Mouse (Mus musculus) urinary bladder, postnatal 4 days (tissue): ENCODE results near the gene Pygo1.

Source experiments
- DNase-seq, 2 experiments: peaks; one replicate each; pipeline ENCODE4 v3.0.0; 2021 to 2022; ENCODE audit warnings: low spot score in 2 of 2

Gene Pygo1

GRCm38 (mm10) chr9:72991420-72991819 lies 66.0 kb downstream of the Pygo1 start:
- no peak for DNase-seq

GRCm38 (mm10) chr9:72992576-72992975 lies 67.1 kb downstream of the Pygo1 start:
- no peak for DNase-seq

GRCm38 (mm10) chr9:72996167-72996566 lies 70.7 kb downstream of the Pygo1 start:
- no peak for DNase-seq

GRCm38 (mm10) chr9:72996806-72997205 lies 71.4 kb downstream of the Pygo1 start:
- no peak for DNase-seq

- no peak for DNase-seq
These were observed 75.0 kb downstream of the Pygo1 start for GRCm38 (mm10) chr9:73000487-73000886.

- DNase-seq: no peak
These were observed 76.0 kb downstream of the Pygo1 start for GRCm38 (mm10) chr9:73001314-73002011.
